Mouse (Mus musculus): Measurements from ENCODE around the gene Pmis2. TPM values are rescaled to one million over a fixed set of nuclear protein-coding genes. Genes with fewer than 3 reads are reported as not detected.

Gene Pmis2
- not detected in 2 replicates for polyA plus RNA-seq (2012)

DNA sequence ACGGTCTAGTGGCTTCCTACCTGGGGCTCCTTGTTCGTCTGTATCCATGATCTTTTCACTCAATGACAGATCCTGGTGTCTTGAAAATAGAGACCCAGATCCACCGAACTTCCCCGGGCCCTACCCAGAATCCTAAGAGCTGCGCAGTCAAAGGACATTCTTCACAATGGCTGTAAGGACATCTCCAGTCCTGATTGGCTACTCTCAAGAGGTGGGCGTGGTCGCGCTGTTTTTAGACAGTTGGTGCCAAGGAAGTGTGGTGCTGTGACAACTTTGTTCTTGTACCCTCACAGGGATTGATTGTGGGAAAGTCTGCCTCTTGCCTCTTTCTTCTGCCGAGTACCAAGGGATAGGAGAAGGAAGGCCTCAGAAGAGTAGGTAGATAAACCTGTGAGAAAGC is at the start of gene Pmis2:
Gene Pmis2, minus strand, starts transcription at position 126 of the 400 bp plus-strand sequence.

DNA sequence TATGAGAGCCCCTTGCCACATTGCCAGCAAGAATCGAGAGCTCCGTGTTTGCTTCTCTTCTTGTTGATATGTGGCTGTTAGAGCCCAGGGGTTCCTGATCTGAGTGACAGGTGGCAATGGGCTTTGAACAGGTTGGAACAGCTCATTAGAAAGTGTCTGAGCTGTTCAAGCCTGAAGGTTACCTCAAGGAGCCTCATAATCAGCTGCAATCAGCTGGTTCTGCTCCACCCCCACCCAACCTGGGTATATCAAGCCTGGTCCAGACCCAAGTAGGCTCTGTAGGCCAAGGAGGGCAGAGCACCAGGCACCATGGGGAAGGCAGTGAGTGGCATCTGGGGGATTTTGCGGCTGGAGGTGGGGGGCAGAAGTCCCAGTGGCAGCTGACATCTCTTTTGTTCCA is 40.5 kb upstream of the Pmis2 start, which contains the start of gene Atp4a:
Gene Atp4a, plus strand, starts transcription at position 268 of the 400 bp plus-strand sequence.

DNA sequence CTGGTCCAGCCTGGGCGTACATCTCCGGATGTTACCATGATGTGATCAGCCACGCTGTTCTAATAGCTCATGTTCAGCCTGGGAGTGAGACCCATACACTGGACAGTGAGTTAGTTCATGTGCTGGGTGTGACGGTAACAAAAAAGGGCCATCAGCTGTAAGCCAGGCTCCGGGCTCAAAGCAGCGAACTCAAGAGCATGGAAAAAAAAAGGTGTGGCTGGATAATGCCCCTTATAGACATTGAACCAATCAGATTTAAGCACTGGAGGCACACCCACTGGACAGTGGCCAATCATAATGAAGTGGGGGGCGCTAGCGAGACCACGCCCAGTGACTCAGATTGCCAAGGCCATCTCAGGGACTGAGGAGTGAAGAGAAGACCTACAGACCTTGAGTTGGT is 27.2 kb upstream of the Pmis2 start, which contains the start of gene 2200002J24Rik:
Gene 2200002J24Rik, plus strand, starts transcription at position 338 of the 400 bp plus-strand sequence.

DNA sequence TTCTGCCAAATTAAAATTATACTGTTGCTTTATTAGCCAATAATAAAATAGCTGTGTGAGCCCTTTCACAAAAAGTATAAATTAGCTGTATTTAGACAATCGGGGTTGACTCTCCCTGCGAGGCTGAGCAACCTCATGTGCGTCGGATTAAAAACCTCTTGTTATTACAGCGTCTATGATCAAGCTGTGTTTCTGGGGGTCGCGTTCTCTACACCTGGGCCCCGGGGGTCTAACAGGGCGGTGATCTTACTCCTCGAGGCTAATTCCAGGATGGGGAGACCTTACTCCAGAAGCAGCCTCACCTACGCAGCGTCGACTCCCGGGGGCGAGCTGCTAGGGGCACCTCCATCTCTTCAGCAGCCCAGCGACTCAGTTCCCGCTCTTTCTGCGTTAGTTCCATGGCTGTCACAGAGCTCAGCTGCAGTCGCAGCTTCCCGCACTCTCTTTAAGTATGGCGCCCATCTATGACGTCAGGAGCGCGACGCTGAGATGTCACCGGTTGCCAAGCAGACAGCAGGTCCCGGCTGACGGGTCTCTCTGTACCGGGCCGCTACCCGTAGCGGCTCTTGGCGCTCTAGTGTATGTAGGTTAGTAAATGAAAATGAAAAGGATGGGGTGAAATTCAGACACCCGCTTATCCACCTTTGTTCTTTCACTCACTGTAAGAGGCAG is 6.7 kb downstream of the Pmis2 start, which contains the start of gene Haus5:
Gene Haus5, minus strand, starts transcription at position 466 of the 672 bp plus-strand sequence.

DNA sequence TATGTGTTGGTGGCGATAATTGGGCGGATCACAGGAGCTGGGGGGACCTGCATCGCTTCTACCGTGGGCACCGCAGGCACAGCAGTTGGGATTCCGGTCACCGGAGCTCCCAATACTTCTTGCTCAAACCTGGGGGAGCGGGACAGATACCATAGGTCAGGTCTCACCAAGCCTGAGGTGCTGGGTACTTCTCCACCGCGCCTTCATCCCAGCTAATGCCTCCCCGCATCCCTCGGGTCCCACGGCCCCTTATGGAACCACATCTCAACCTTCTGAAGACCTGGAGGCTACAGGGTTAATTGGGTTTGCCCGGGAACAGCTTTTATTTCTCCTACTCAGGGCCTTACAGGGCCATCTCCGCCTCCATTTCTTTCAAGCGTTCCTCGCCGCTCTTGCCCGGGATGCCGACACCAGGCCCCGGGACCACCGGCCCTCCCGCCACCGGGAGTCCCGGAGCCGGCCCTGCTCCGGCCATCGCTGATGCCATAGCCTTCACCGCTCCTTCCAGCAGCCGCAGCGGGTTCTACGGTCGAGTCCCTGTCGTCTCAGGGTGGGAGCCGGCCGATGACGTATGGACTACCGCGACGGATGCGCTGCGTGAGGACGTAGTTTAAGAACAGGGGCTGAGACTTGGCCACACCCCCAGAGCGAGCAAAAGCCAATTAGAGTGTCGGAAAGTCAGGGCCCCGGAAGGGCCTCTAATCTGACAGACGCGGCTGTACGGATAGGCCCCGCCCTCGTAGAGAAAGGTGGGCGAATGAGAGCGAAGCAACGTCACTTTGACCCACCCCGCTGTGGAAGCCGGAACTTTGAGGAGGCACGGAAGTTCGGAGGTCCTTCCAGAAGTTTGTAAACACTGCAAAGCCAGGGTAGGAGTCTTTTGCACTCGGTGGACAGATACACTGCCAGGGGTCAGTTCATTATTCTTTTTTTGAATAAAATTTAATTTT is 21.5 kb downstream of the Pmis2 start, which contains the start of gene Rbm42:
Gene Rbm42, minus strand, starts transcription at position 727 of the 950 bp plus-strand sequence.

DNA sequence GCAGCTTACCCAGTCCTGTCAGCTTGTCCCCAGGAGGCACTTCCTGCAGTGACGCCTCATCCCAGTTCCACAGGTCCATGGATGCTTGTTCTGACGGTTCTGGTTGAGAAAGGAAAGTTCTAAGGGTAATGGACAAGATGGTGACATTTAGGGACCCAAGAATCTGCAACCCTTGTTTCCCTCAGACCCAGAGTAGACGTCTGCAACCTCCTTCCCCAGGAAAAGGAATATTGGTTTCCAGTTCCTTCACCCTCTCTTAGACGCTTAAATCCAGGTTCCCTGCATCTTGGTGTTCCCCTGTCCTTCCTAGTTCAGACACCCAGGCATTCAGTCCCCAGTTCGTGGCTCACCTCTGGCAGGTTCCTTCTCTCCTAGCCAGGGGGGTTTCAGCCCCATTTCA is 35.7 kb downstream of the Pmis2 start, which contains the start of gene Etv2:
Gene Etv2, minus strand, starts transcription at position 101 of the 400 bp plus-strand sequence.

DNA sequence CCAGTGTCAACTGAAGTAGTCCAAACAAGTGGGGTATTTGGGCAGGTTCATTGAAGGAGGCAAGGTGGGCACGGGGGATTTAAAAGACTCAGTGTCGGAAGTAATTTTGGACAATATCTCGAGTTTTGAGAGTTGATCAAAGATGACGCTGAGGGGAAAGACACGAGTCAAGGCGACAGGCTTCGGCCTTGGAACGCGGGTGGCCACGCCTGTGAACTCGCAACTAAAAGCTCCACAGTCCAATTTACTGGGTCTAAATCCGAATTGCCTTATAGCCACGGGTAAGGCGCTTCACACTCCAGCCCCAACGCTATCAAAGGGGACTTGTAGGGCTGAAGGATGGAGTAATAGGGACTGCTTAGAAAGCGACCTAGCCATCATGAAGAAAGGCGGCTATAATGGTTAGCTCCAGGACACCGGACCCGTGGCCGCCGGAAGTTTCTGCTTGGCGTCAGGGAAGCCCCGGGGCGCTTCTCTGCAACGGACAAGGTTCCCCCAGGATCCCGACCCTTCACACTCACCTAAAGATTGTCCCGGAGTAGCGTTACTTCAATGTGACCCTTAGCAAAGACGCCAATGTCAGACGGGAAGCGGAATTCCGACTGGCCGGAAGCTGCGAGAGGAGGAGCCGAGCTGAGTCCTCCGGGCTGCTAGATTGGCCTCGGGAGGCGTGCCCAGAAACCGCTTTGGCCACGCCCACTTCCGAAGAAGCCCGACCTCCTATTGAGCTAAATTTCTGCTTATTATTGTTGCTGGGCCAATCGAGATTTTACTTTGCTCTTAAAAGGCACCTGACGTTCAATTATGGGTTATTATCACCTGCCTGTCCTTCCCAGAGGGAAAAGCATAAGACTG is 45.6 kb downstream of the Pmis2 start, which contains the start of gene Cox6b1:
Gene Cox6b1, minus strand, starts transcription at position 622 of the 855 bp plus-strand sequence.

Other genes with a start within 250 kb of the Pmis2 start
- gene Nfkbid, start 249.9 kb downstream of the Pmis2 start, polyA plus RNA-seq (2012) = 103 and 112 TPM in 2 replicates
- gene Aplp1, start 226.1 kb downstream of the Pmis2 start, polyA plus RNA-seq (2012) = 0.08 and 0.15 TPM in 2 replicates
- 0.05 and 0.13 TPM in 2 replicates for gene Kirrel2, start 213.9 kb downstream of the Pmis2 start, polyA plus RNA-seq (2012)
- not detected in 2 replicates for gene Nphs1, start 213.3 kb downstream of the Pmis2 start, polyA plus RNA-seq (2012)
- gene Prodh2, start 178.0 kb downstream of the Pmis2 start, polyA plus RNA-seq (2012) = not detected in 2 replicates
- gene Arhgap33, start 136.5 kb downstream of the Pmis2 start, polyA plus RNA-seq (2012) = 74.2 and 104 TPM in 2 replicates
- gene Hspb6, start 119.4 kb downstream of the Pmis2 start, polyA plus RNA-seq (2012) = 6.5 and 7.0 TPM in 2 replicates
- gene Proser3, start 119.3 kb downstream of the Pmis2 start, polyA plus RNA-seq (2012) = 20.5 and 24.2 TPM in 2 replicates
- 64.1 and 77.3 TPM in 2 replicates for gene Lin37, start 111.8 kb downstream of the Pmis2 start, polyA plus RNA-seq (2012)
- 86.2 and 92.8 TPM in 2 replicates for gene U2af1l4, start 108.3 kb downstream of the Pmis2 start, polyA plus RNA-seq (2012)
- gene Gm49396, start 108.3 kb downstream of the Pmis2 start, polyA plus RNA-seq (2012) = 3.0 and 6.0 TPM in 2 replicates
- 48.5 and 51.9 TPM in 2 replicates for gene Psenen, start 108.0 kb downstream of the Pmis2 start, polyA plus RNA-seq (2012)
- gene Igflr1, start 106.2 kb downstream of the Pmis2 start, polyA plus RNA-seq (2012) = 8.8 and 9.3 TPM in 2 replicates
- gene Kmt2b, start 82.9 kb downstream of the Pmis2 start, polyA plus RNA-seq (2012) = 80.2 and 109 TPM in 2 replicates
- gene Zbtb32, start 72.7 kb downstream of the Pmis2 start, polyA plus RNA-seq (2012) = 0.64 TPM in 1 of 2 replicates, not detected in the other
- gene Upk1a, start 58.8 kb downstream of the Pmis2 start, polyA plus RNA-seq (2012) = 0.46 and 0.82 TPM in 2 replicates
- 70.6 and 81.6 TPM in 2 replicates for gene Cox6b1, start 45.5 kb downstream of the Pmis2 start, polyA plus RNA-seq (2012)
- 0.23 and 0.25 TPM in 2 replicates for gene Etv2, start 35.8 kb downstream of the Pmis2 start, polyA plus RNA-seq (2012)
- gene Rbm42, start 21.3 kb downstream of the Pmis2 start, polyA plus RNA-seq (2012) = 287 and 309 TPM in 2 replicates
- gene Haus5, start 6.6 kb downstream of the Pmis2 start, polyA plus RNA-seq (2012) = 39.5 and 49.7 TPM in 2 replicates
- not detected in 2 replicates for gene 2200002J24Rik, start 27.3 kb upstream of the Pmis2 start, polyA plus RNA-seq (2012)
- 0.93 and 1.6 TPM in 2 replicates for gene Atp4a, start 40.6 kb upstream of the Pmis2 start, polyA plus RNA-seq (2012)
- 48.5 and 64.1 TPM in 2 replicates for gene Tmem147, start 57.9 kb upstream of the Pmis2 start, polyA plus RNA-seq (2012)
- gene Gapdhs, start 72.1 kb upstream of the Pmis2 start, polyA plus RNA-seq (2012) = not detected in 2 replicates
- gene Sbsn, start 79.9 kb upstream of the Pmis2 start, polyA plus RNA-seq (2012) = 1.7 and 3.2 TPM in 2 replicates
- 2.0 and 6.7 TPM in 2 replicates for gene Dmkn, start 92.2 kb upstream of the Pmis2 start, polyA plus RNA-seq (2012)
- gene Krtdap, start 116.3 kb upstream of the Pmis2 start, polyA plus RNA-seq (2012) = not detected in 2 replicates
- gene Ffar2, start 152.2 kb upstream of the Pmis2 start, polyA plus RNA-seq (2012) = 11.4 and 19.2 TPM in 2 replicates
- gene Ffar3, start 184.6 kb upstream of the Pmis2 start, polyA plus RNA-seq (2012) = not detected in 2 replicates
- gene Ffar1, start 190.0 kb upstream of the Pmis2 start, polyA plus RNA-seq (2012) = 0.10 and 0.13 TPM in 2 replicates
- gene Cd22, start 208.7 kb upstream of the Pmis2 start, polyA plus RNA-seq (2012) = 5.0 and 5.4 TPM in 2 replicates
- gene Mag, start 243.3 kb upstream of the Pmis2 start, polyA plus RNA-seq (2012) = 0.37 and 0.72 TPM in 2 replicates